Mouse (Mus musculus) brain, embryonic 14.5 days (tissue): Measurements from ENCODE around the gene Lin54. TPM values are rescaled to one million over a fixed set of nuclear protein-coding genes. Genes with fewer than 3 reads are reported as not detected.

Experiments
- DNase-seq: peaks from one replicate; pipeline ENCODE4 v3.0.0-alpha.2; 2011; ENCODE audit warnings: low read depth
- CTCF ChIP-seq: fragments of 200-500 bp; IDR thresholded peaks from 2 replicates; pipeline ENCODE4 v1.5.1; 2012; ENCODE audit warnings: inconsistent platforms, mild to moderate bottlenecking, moderate library complexity, borderline replicate concordance; ENCODE audit not compliant: insufficient read depth, insufficient read length; ENCODE audit errors: extremely low read depth
- POLR2A ChIP-seq: fragments of 200-500 bp; IDR thresholded peaks from 2 replicates; pipeline ENCODE4 v1.6.1; 2012; ENCODE audit warnings: mild to moderate bottlenecking, inconsistent platforms, borderline replicate concordance; ENCODE audit not compliant: poor library complexity, insufficient read depth, insufficient read length, severe bottlenecking; ENCODE audit errors: extremely low read depth
- polyA plus RNA-seq: library from polyadenylated mRNA; depleted of rRNA; stranded (reverse); fragments of >200 nt; gene quantifications from 2 replicates; pipeline ENCODE4 v1.2.3, GENCODE M21; 2012

The Lin54 gene
- polyA plus RNA-seq, 1 experiment, result 9.4 TPM

GRCm38 (mm10) chr5:100483569-100483968, 16.9 kb downstream of the Lin54 start:
- TF ChIP-seq CTCF, result no peak
- no peak for TF ChIP-seq POLR2A
- DNase-seq, result no peak

- TF ChIP-seq POLR2A (no peak), CTCF (no peak)
- no peak for DNase-seq
These were observed 22.8 kb downstream of the Lin54 start for GRCm38 (mm10) chr5:100477604-100478003.

- DNase-seq, result peak; percentile 2
- TF ChIP-seq CTCF (no peak), POLR2A (no peak)
These were observed 24.1 kb downstream of the Lin54 start for GRCm38 (mm10) chr5:100476328-100476727.

- TF ChIP-seq CTCF (no peak), POLR2A (no peak)
These were observed 33.1 kb downstream of the Lin54 start for GRCm38 (mm10) chr5:100467336-100467735.

GRCm38 (mm10) chr5:100466624-100467023, 33.8 kb downstream of the Lin54 start:
- TF ChIP-seq CTCF (no peak), POLR2A (no peak)
- DNase-seq, result no peak

More at GRCm38 (mm10) chr5:100467336-100467735, 33.1 kb downstream of the Lin54 start:
- DNase-seq, result no peak

- TF ChIP-seq POLR2A (no peak), CTCF (no peak)
- DNase-seq, result no peak
These were observed 38.1 kb downstream of the Lin54 start for GRCm38 (mm10) chr5:100462374-100462773.

GRCm38 (mm10) chr5:100461526-100461925, 38.9 kb downstream of the Lin54 start:
- no peak for TF ChIP-seq CTCF
- TF ChIP-seq POLR2A, result no peak
- no peak for DNase-seq

GRCm38 (mm10) chr5:100459468-100459867, 41.0 kb downstream of the Lin54 start:
- DNase-seq, result no peak
- no peak for TF ChIP-seq POLR2A
- no peak for TF ChIP-seq CTCF

- DNase-seq, result peak; percentile 11
- no peak for TF ChIP-seq POLR2A
These were observed 48.6 kb downstream of the Lin54 start for GRCm38 (mm10) chr5:100451871-100452270.

- no peak for TF ChIP-seq CTCF
- TF ChIP-seq POLR2A, result no peak
- no peak for DNase-seq
These were observed 61.6 kb downstream of the Lin54 start for GRCm38 (mm10) chr5:100438796-100439195.

GRCm38 (mm10) chr5:100437917-100438316, 62.5 kb downstream of the Lin54 start:
- TF ChIP-seq CTCF (no peak), POLR2A (no peak)
- no peak for DNase-seq

GRCm38 (mm10) chr5:100437086-100437485, 63.4 kb downstream of the Lin54 start:
- TF ChIP-seq POLR2A (no peak), CTCF (peak; percentile 18; the same call in 1 of the 2 replicates)
- DNase-seq, result no peak

- no peak for DNase-seq
- TF ChIP-seq POLR2A (no peak), CTCF (no peak)
These were observed 69.5 kb downstream of the Lin54 start for GRCm38 (mm10) chr5:100430966-100431365.

- DNase-seq, result no peak
- TF ChIP-seq POLR2A (no peak), CTCF (no peak)
These were observed 70.4 kb downstream of the Lin54 start for GRCm38 (mm10) chr5:100430076-100430390.
